8 mouse cellular contexts compared by ENCODE assay signal in genomic region chr11:5862394-5863105, GRCm38 (mm10). TPM values are rescaled to one million over a fixed set of nuclear protein-coding genes. Genes with fewer than 3 reads are reported as not detected.
A peak's percentile ranks its signal among the peaks of the same experiment; 100 is the strongest.
DNase-seq lines count a peak whose midpoint lies in the region; ATAC-seq and TF ChIP-seq lines count a peak whose summit lies in the region.

No protein-coding gene starts in this region.

- 19% methylated on average over 15 of the region's 15 CpGs for WGBS in heart, postnatal 0 days
- WGBS in limb, embryonic 12.5 days: 8% methylated on average over 15 of the region's 15 CpGs
- WGBS in neural tube, embryonic 13.5 days: 20% methylated on average over 15 of the region's 15 CpGs

- H3K4me3 ChIP-seq in gastrocnemius, adult 2 months: peak overlapping the region; percentile 82
- H3K4me3 ChIP-seq in heart, postnatal 0 days (ENCODE audit: low read depth, low read length): peak overlapping the region; percentile 45
- H3K4me3 ChIP-seq in limb, embryonic 12.5 days (replicated peaks): peak overlapping the region; percentile 48
- peak overlapping the region; percentile 30 for H3K4me3 ChIP-seq in neural tube, embryonic 13.5 days

- H3K27ac ChIP-seq in gastrocnemius, adult 2 months: peak overlapping the region; percentile 89
- H3K27ac ChIP-seq in heart, postnatal 0 days (ENCODE audit: low read depth): no peak overlapping the region
- no peak overlapping the region for H3K27ac ChIP-seq in limb, embryonic 12.5 days
- H3K27ac ChIP-seq in neural tube, embryonic 13.5 days (replicated peaks): no peak overlapping the region

- no peaks in the 10 kb centered on the region for H3K36me3 ChIP-seq in heart, postnatal 0 days (replicated peaks; ENCODE audit: control insufficient read depth, insufficient read depth, low read length)
- peaks cover 9% of the 10 kb centered on the region; the same call in 1 of the 2 replicates for H3K36me3 ChIP-seq in limb, embryonic 12.5 days
- H3K36me3 ChIP-seq in neural tube, embryonic 13.5 days: no peaks in the 10 kb centered on the region

- intact Hi-C loops in gastrocnemius, adult 2 months (cut with DNase I): no loop called here
- intact Hi-C loops in left cerebral cortex, postnatal 14 days (cut with DNase I): no loop called here

- no peaks in the 10 kb centered on the region for H3K9me3 ChIP-seq in heart, postnatal 0 days (replicated peaks; ENCODE audit: control insufficient read depth, low read length)
- no peaks in the 10 kb centered on the region; the same call in 1 of the 2 replicates for H3K9me3 ChIP-seq in limb, embryonic 12.5 days
- no peaks in the 10 kb centered on the region for H3K9me3 ChIP-seq in neural tube, embryonic 13.5 days

- TF ChIP-seq CTCF in gastrocnemius, adult 2 months (IDR thresholded peaks at IDR 0.05): no peak
- no peak for TF ChIP-seq CTCF in heart, postnatal 0 days (IDR thresholded peaks at IDR 0.05; ENCODE audit: low read depth)

- ATAC-seq in heart, postnatal 0 days (ENCODE audit: insufficient read depth, low read depth): peak; percentile 32
- ATAC-seq in limb, embryonic 12.5 days (ENCODE audit: insufficient number of reproducible peaks, insufficient read depth, low FRiP score, low TSS enrichment, low read depth): no peak
- ATAC-seq in neural tube, embryonic 13.5 days (ENCODE audit: low read depth): no peak

- peak overlapping the region; percentile 64 for H3K4me2 ChIP-seq in heart, postnatal 0 days (ENCODE audit: low read depth, low read length)
- H3K4me2 ChIP-seq in limb, embryonic 12.5 days: peak overlapping the region; percentile 72
- peak overlapping the region; percentile 52 for H3K4me2 ChIP-seq in neural tube, embryonic 13.5 days

- TF ChIP-seq EP300 in heart, postnatal 0 days (IDR thresholded peaks at IDR 0.05; ENCODE audit: low read depth): no peak

- 0 out of 2 replicates have a peak, but pooled peaks cover 9% of the 10 kb centered on the region for H3K27me3 ChIP-seq in heart, postnatal 0 days (ENCODE audit: control insufficient read depth, insufficient read depth, low read length)
- peaks cover 46% of the 10 kb centered on the region for H3K27me3 ChIP-seq in limb, embryonic 12.5 days
- H3K27me3 ChIP-seq in neural tube, embryonic 13.5 days: peaks cover 47% of the 10 kb centered on the region

- peak; percentile 72 for DNase-seq in gastrocnemius, adult 2 months
- DNase-seq in gastrocnemius, postnatal 4 days (ENCODE audit: low spot score in 2 of 2): no peak
- DNase-seq in adrenal gland, postnatal 10 days: peak; percentile 85
- DNase-seq in heart, postnatal 0 days (ENCODE audit: low spot score): no peak
- DNase-seq in left cerebral cortex, adult 11 months (ENCODE audit: low spot score): no peak
- no peak for DNase-seq in left cerebral cortex, postnatal 14 days (ENCODE audit: low spot score in 2 of 2)

- 0 out of 2 replicates have a peak overlapping the region, but pooled peaks have one; percentile 27 for H3K9ac ChIP-seq in heart, postnatal 0 days (replicated peaks; ENCODE audit: low read depth, low read length)
- H3K9ac ChIP-seq in limb, embryonic 12.5 days (replicated peaks): peak overlapping the region; percentile 64
- peak overlapping the region; percentile 58; the same call in 1 of the 2 replicates for H3K9ac ChIP-seq in neural tube, embryonic 13.5 days

- H3K4me1 ChIP-seq in heart, postnatal 0 days (ENCODE audit: control insufficient read depth, insufficient read depth): 0 out of 2 replicates have a peak, but pooled peaks cover 15% of the 10 kb centered on the region
- peaks cover 23% of the 10 kb centered on the region for H3K4me1 ChIP-seq in limb, embryonic 12.5 days (replicated peaks)
- peaks cover 18% of the 10 kb centered on the region for H3K4me1 ChIP-seq in neural tube, embryonic 13.5 days (replicated peaks)

RNA-seq across cellular contexts. Expression of gene Aebp1, which starts 0.8 kb away (rescaled TPM):
- total RNA-seq in gastrocnemius, adult 2 months (2021): 10 to 100 TPM; 52.8 to 72.3 TPM
- total RNA-seq in gastrocnemius, postnatal 4 days (2021): 10 to 100 TPM; 60.9 to 68.2 TPM
- 100 to 1,000 TPM; 153 to 172 TPM for total RNA-seq in adrenal gland, postnatal 10 days (2021)
- 14.2 and 23.5 TPM in 2 replicates for total RNA-seq in heart, postnatal 0 days (2014; rRNA removed; ENCODE audit: low replicate concordance)
- 17.5 and 19.4 TPM in 2 replicates for polyA plus RNA-seq in heart, postnatal 0 days (2015; fragmentation: Nextera tagmentation; extraction: Ambion mirVana)
- polyA plus RNA-seq in limb, embryonic 12.5 days (2016; fragmentation: Nextera tagmentation; extraction: Ambion mirVana): 12.5 and 15.2 TPM in 2 replicates
- polyA plus RNA-seq in neural tube, embryonic 13.5 days (2015; fragmentation: Nextera tagmentation; extraction: Ambion mirVana): 23.6 and 24.7 TPM in 2 replicates
- total RNA-seq in left cerebral cortex, postnatal 14 days (2021): 10 to 100 TPM; 15.2 to 18.6 TPM

RNA-seq across cellular contexts. Expression of gene Pold2, which starts 15.5 kb away (rescaled TPM):
- total RNA-seq in gastrocnemius, adult 2 months (2021): 10 to 100 TPM; 39.7 to 48.5 TPM
- total RNA-seq in gastrocnemius, postnatal 4 days (2021): 10 to 100 TPM; 54.1 to 61.3 TPM
- 10 to 100 TPM; 48.6 to 53.0 TPM for total RNA-seq in adrenal gland, postnatal 10 days (2021)
- 23.9 and 58.7 TPM in 2 replicates for total RNA-seq in heart, postnatal 0 days (2014; rRNA removed; ENCODE audit: low replicate concordance)
- polyA plus RNA-seq in heart, postnatal 0 days (2015; fragmentation: Nextera tagmentation; extraction: Ambion mirVana): 54.6 and 60.0 TPM in 2 replicates
- 127 and 129 TPM in 2 replicates for polyA plus RNA-seq in limb, embryonic 12.5 days (2016; fragmentation: Nextera tagmentation; extraction: Ambion mirVana)
- 52.2 and 59.0 TPM in 2 replicates for polyA plus RNA-seq in neural tube, embryonic 13.5 days (2015; fragmentation: Nextera tagmentation; extraction: Ambion mirVana)
- total RNA-seq in left cerebral cortex, postnatal 14 days (2021): 10 to 100 TPM; 19.4 to 21.2 TPM

RNA-seq across cellular contexts. Expression of gene Polm, which starts 24.7 kb away (rescaled TPM):
- 1 to 10 TPM; 1.7 to 3.1 TPM for total RNA-seq in gastrocnemius, adult 2 months (2021)
- total RNA-seq in gastrocnemius, postnatal 4 days (2021): 1 to 10 TPM; 8.4 to 8.9 TPM
- total RNA-seq in adrenal gland, postnatal 10 days (2021): 10 to 100 TPM in 1 of 2 experiments, 1 to 10 TPM in 1; 6.3 to 13.7 TPM
- 1.7 and 4.4 TPM in 2 replicates for total RNA-seq in heart, postnatal 0 days (2014; rRNA removed; ENCODE audit: low replicate concordance)
- polyA plus RNA-seq in heart, postnatal 0 days (2015; fragmentation: Nextera tagmentation; extraction: Ambion mirVana): 3.3 and 3.7 TPM in 2 replicates
- polyA plus RNA-seq in limb, embryonic 12.5 days (2016; fragmentation: Nextera tagmentation; extraction: Ambion mirVana): 9.0 and 10.0 TPM in 2 replicates
- 5.0 and 5.4 TPM in 2 replicates for polyA plus RNA-seq in neural tube, embryonic 13.5 days (2015; fragmentation: Nextera tagmentation; extraction: Ambion mirVana)
- 1 to 10 TPM; 7.0 to 7.7 TPM for total RNA-seq in left cerebral cortex, postnatal 14 days (2021)

RNA-seq across cellular contexts. Expression of gene Myl7, which starts 36.0 kb away (rescaled TPM):
- total RNA-seq in gastrocnemius, adult 2 months (2021): not detected
- not detected for total RNA-seq in gastrocnemius, postnatal 4 days (2021)
- total RNA-seq in adrenal gland, postnatal 10 days (2021): under 1 TPM in 1 of 2 experiments, not detected in 1; 0.66 TPM
- total RNA-seq in heart, postnatal 0 days (2014; rRNA removed; ENCODE audit: low replicate concordance): 1,536 and 2,717 TPM in 2 replicates
- polyA plus RNA-seq in heart, postnatal 0 days (2015; fragmentation: Nextera tagmentation; extraction: Ambion mirVana): 5,015 and 6,387 TPM in 2 replicates
- polyA plus RNA-seq in limb, embryonic 12.5 days (2016; fragmentation: Nextera tagmentation; extraction: Ambion mirVana): 1.3 and 2.4 TPM in 2 replicates
- polyA plus RNA-seq in neural tube, embryonic 13.5 days (2015; fragmentation: Nextera tagmentation; extraction: Ambion mirVana): 1.7 and 3.5 TPM in 2 replicates
- not detected for total RNA-seq in left cerebral cortex, postnatal 14 days (2021)

RNA-seq across cellular contexts. Expression of gene Pgam2, which starts 59.0 kb away (rescaled TPM):
- total RNA-seq in gastrocnemius, adult 2 months (2021): 1,000 to 10,000 TPM; 2,835 to 2,943 TPM
- 1,000 to 10,000 TPM; 1,561 to 1,711 TPM for total RNA-seq in gastrocnemius, postnatal 4 days (2021)
- total RNA-seq in adrenal gland, postnatal 10 days (2021): 100 to 1,000 TPM in 1 of 2 experiments, 10 to 100 TPM in 1; 37.0 to 157 TPM
- total RNA-seq in heart, postnatal 0 days (2014; rRNA removed; ENCODE audit: low replicate concordance): 734 and 862 TPM in 2 replicates
- 1,513 and 1,614 TPM in 2 replicates for polyA plus RNA-seq in heart, postnatal 0 days (2015; fragmentation: Nextera tagmentation; extraction: Ambion mirVana)
- polyA plus RNA-seq in limb, embryonic 12.5 days (2016; fragmentation: Nextera tagmentation; extraction: Ambion mirVana): 36.5 and 39.0 TPM in 2 replicates
- 3.5 and 8.8 TPM in 2 replicates for polyA plus RNA-seq in neural tube, embryonic 13.5 days (2015; fragmentation: Nextera tagmentation; extraction: Ambion mirVana)
- 10 to 100 TPM; 11.6 to 13.9 TPM for total RNA-seq in left cerebral cortex, postnatal 14 days (2021)

Comparison
In these comparisons a context has a peak if more than half of its experiments do, and no peak if none do; other contexts are left out.
1. DNase-seq: peak in gastrocnemius, adult 2 months (single experiment) and adrenal gland, postnatal 10 days (single experiment); none in gastrocnemius, postnatal 4 days (0 of 2), heart, postnatal 0 days (single experiment), left cerebral cortex, adult 11 months (single experiment) and left cerebral cortex, postnatal 14 days (0 of 2).
2. H3K4me3 ChIP-seq: peak in every context shown above with its lines; median percentile 82 in gastrocnemius, adult 2 months; 48 in limb, embryonic 12.5 days; 45 in heart, postnatal 0 days; 30 in neural tube, embryonic 13.5 days.
3. Peak in every context shown above with its lines, with median percentiles within 50 percentile points of each other: H3K4me2 ChIP-seq and H3K9ac ChIP-seq.